Mouse (Mus musculus) kidney, postnatal 10 days (tissue): ENCODE measurements at regions not wholly inside any gene's neighbourhood (a gene's known extent, or its start where the extent isn't known, plus 50 kb on each side); places are given as distances from the start of the nearest gene placed in this dataset.
A peak's percentile ranks its signal among the peaks of the same experiment; 100 is the strongest.

ENCODE experiments used
- DNase-seq: peaks from one replicate; pipeline ENCODE4 v3.0.0; 2021; ENCODE audit warnings: mixed read lengths

GRCm38 (mm10) chr11:56716953-56717352 lies 294.2 kb upstream of the Gria1 start:
- DNase-seq: no peak

- DNase-seq: no peak
These were observed 286.0 kb upstream of the Gria1 start for GRCm38 (mm10) chr11:56725141-56725540.

GRCm38 (mm10) chr11:56726161-56726560 lies 285.0 kb upstream of the Gria1 start:
- no peak for DNase-seq

- DNase-seq: no peak
These were observed 283.6 kb upstream of the Gria1 start for GRCm38 (mm10) chr11:56727556-56727955.

GRCm38 (mm10) chr11:56728204-56729002 lies 282.8 kb upstream of the Gria1 start:
- peak; percentile 31 for DNase-seq

GRCm38 (mm10) chr11:56741857-56742256 lies 269.3 kb upstream of the Gria1 start:
- DNase-seq: no peak

GRCm38 (mm10) chr11:56750032-56750431 lies 261.2 kb upstream of the Gria1 start:
- no peak for DNase-seq

GRCm38 (mm10) chr11:56750639-56751038 lies 260.5 kb upstream of the Gria1 start:
- no peak for DNase-seq

- DNase-seq: no peak
These were observed 259.3 kb upstream of the Gria1 start for GRCm38 (mm10) chr11:56751918-56752317.

- no peak for DNase-seq
These were observed 257.5 kb upstream of the Gria1 start for GRCm38 (mm10) chr11:56753699-56754098.

- no peak for DNase-seq
These were observed 250.7 kb upstream of the Gria1 start for GRCm38 (mm10) chr11:56760474-56760873.

- peak; percentile 46 for DNase-seq
These were observed 248.6 kb upstream of the Gria1 start for GRCm38 (mm10) chr11:56762467-56763120.

- DNase-seq: no peak
These were observed 243.8 kb upstream of the Gria1 start for GRCm38 (mm10) chr11:56767424-56767823.

GRCm38 (mm10) chr11:56786351-56786750 lies 224.8 kb upstream of the Gria1 start:
- no peak for DNase-seq

GRCm38 (mm10) chr11:56792691-56793090 lies 218.5 kb upstream of the Gria1 start:
- no peak for DNase-seq

GRCm38 (mm10) chr11:56807314-56807713 lies 203.9 kb upstream of the Gria1 start:
- DNase-seq: no peak

GRCm38 (mm10) chr11:56810141-56810540 lies 201.0 kb upstream of the Gria1 start:
- DNase-seq: no peak

GRCm38 (mm10) chr11:56812121-56812520 lies 199.1 kb upstream of the Gria1 start:
- DNase-seq: peak; percentile 65

- DNase-seq: no peak
These were observed 187.7 kb upstream of the Gria1 start for GRCm38 (mm10) chr11:56823471-56823870.

- no peak for DNase-seq
These were observed 183.7 kb upstream of the Gria1 start for GRCm38 (mm10) chr11:56827499-56827898.

- peak; percentile 81 for DNase-seq
These were observed 148.5 kb upstream of the Gria1 start for GRCm38 (mm10) chr11:56862649-56863048.

- no peak for DNase-seq
These were observed 139.5 kb upstream of the Gria1 start for GRCm38 (mm10) chr11:56871640-56872039.

- DNase-seq: no peak
These were observed 112.6 kb upstream of the Gria1 start for GRCm38 (mm10) chr11:56898548-56898951.

- no peak for DNase-seq
These were observed 110.0 kb upstream of the Gria1 start for GRCm38 (mm10) chr11:56901201-56901600.
